Mouse (Mus musculus) hindbrain, embryonic 15.5 days (tissue): ENCODE measurements around the gene Rinl. TPM values are rescaled to one million over a fixed set of nuclear protein-coding genes. Genes with fewer than 3 reads are reported as not detected.

Experiments used
- ATAC-seq: fragments of 200-750 bp; cut with Nextera tagmentation; 2 replicates; pipeline ENCODE4 v1.8.0; 2017; ENCODE audit warnings: low read depth, moderate number of reproducible peaks, moderate TSS enrichment; ENCODE audit not compliant: low FRiP score
- H3K27ac ChIP-seq: fragments of 300-500 bp; sonication (generic); replicated peaks from 2 replicates; pipeline ENCODE4 v1.5.1; 2015; ENCODE audit warnings: mild to moderate bottlenecking, inconsistent platforms
- H3K27me3 ChIP-seq: fragments of 300-500 bp; sonication (generic); 2 replicates; pipeline ENCODE4 v1.6.1; 2015; ENCODE audit warnings: control low read depth, inconsistent platforms
- H3K36me3 ChIP-seq: fragments of 300-500 bp; sonication (generic); 2 replicates; pipeline ENCODE4 v1.6.1; 2015; ENCODE audit warnings: control low read depth, inconsistent platforms
- H3K4me1 ChIP-seq: fragments of 300-500 bp; sonication (generic); replicated peaks from 2 replicates; pipeline ENCODE4 v1.6.1; 2015; ENCODE audit warnings: control low read depth, inconsistent platforms
- H3K4me2 ChIP-seq: fragments of 300-500 bp; sonication (generic); 2 replicates; pipeline ENCODE4 v1.6.1; 2015; ENCODE audit warnings: moderate library complexity, mild to moderate bottlenecking, inconsistent platforms
- H3K4me3 ChIP-seq: fragments of 300-500 bp; sonication (generic); 2 replicates; pipeline ENCODE4 v1.5.1; 2015; ENCODE audit warnings: mild to moderate bottlenecking, inconsistent platforms
- H3K9ac ChIP-seq: fragments of 300-500 bp; sonication (generic); 2 replicates; pipeline ENCODE4 v1.6.1; 2015; ENCODE audit warnings: inconsistent platforms
- H3K9me3 ChIP-seq: fragments of 300-500 bp; sonication (generic); 2 replicates; pipeline ENCODE4 v1.6.1; 2016; ENCODE audit warnings: control low read depth, inconsistent platforms
- WGBS: fragments of 180-500 bp; shearing (Covaris S2); methylation state at CpG from one replicate; pipeline ENCODE4 v1.1.7; 2015; 5-methylcytosine and 5-hydroxymethylcytosine counted together
- polyA plus RNA-seq: library from polyadenylated mRNA; unstranded; fragments of >200 nt; fragmentation: Nextera tagmentation; extraction: Ambion mirVana; gene quantifications from 2 replicates; pipeline ENCODE4 v1.2.1, GENCODE M21; 2015

Gene Rinl
- polyA plus RNA-seq, 1 experiment from 2014 or later: 2.6 TPM

DNA sequence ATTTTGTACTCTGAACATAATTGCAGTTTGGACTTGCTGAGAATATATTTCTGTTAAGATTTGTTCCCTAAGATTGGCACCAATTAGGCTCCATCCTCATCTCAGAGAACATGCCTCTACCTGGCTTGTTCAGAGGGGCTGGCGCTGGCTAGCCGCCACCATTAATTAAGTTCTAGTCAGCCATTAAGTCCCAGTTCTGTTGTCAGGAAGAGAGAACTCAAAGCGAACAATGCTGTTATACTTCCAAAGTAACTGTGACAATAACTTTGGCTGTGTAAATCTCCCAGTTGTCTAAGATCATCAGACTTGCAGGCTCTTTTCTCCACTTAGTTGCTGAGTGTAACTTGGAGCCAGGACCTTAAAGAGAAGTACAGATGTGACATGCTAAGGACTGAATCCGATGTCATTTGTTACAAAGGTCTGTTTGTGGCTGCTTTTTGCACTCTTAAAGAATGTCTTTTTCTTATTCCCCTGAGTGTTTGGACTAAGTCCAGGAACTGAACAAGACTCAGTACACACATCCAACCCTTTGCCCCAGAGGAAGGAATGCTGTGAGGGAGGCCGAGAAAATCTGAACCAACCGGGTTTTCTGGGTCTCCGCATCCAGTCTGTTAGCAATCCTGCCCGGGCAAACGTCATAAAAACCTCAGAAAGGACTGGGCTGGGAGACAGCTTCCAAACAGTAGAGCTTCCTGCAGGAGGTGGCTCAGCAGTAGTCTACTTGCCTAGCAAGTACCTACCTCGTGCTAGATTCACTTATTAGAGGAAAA, 13.3 kb downstream of the Rinl start:
- Histone ChIP-seq H3K27ac (peak overlapping the region; percentile 50; the same call in 1 of the 2 replicates), H3K9me3 (no peaks in the 10 kb centered on the region), H3K27me3 (no peaks in the 10 kb centered on the region), H3K36me3 (no peaks in the 10 kb centered on the region), H3K4me1 (peaks cover 10% of the 10 kb centered on the region), H3K4me3 (no peak overlapping the region), H3K9ac (no peak overlapping the region), H3K4me2 (no peak overlapping the region)
- ATAC-seq: 0 out of 2 replicates have a peak, but pooled peaks have one; percentile 24
- WGBS: 26% methylated on average over 10 of the region's 10 CpGs

DNA sequence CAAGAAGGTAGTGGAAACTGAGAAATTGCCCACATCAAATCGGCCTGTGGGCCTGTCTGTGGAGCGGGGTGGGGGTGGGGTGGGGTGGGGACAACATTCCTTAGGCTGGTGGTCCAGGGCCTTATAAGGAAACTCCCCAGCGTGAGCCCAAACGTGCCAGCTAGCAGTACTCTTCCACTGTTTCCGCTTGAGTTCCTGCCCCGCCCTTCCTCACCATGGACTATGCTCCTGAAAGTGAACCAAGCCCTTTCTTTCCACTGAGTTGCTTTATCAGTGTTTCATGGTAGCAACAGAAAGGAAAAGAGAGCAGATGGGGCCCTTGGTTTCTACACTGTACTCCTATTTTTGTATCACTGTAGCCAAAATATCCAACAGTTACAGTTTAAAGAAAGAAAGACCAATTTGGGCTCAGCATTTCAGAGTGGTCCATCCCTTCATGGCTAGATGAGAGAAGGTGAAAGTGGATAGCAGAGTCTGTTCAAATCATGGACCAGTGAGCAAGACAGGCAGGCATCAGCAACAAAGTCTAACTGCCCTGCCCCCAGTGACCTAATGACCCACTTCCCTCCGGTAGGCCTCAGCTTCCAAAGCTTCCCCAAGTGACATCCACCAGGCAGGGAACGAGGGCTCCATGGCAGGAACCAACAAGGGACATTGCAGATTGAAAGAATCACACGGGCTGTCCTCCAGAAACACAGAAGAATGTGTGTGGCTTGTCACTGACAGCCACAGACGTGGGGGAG, 14.2 kb downstream of the Rinl start:
- peaks cover 15% of the 10 kb centered on the region for H3K4me1 ChIP-seq
- H3K9me3 ChIP-seq: no peaks in the 10 kb centered on the region
- no peaks in the 10 kb centered on the region for H3K27me3 ChIP-seq
- no peak overlapping the region for H3K9ac ChIP-seq
- H3K4me2 ChIP-seq: no peak overlapping the region
- 8% methylated on average over 10 of the region's 10 CpGs for WGBS
- no peak overlapping the region for H3K4me3 ChIP-seq
- no peak for ATAC-seq
- H3K36me3 ChIP-seq: no peaks in the 10 kb centered on the region
- H3K27ac ChIP-seq: peak overlapping the region; percentile 50; the same call in 1 of the 2 replicates

- H3K36me3 ChIP-seq: no peaks in the 10 kb centered on the region
- ATAC-seq: no peak
- no peak overlapping the region for H3K4me3 ChIP-seq
- H3K9ac ChIP-seq: no peak overlapping the region
- H3K4me1 ChIP-seq: peaks cover 20% of the 10 kb centered on the region
- H3K27me3 ChIP-seq: no peaks in the 10 kb centered on the region
- no peak overlapping the region for H3K4me2 ChIP-seq
- WGBS: 55% methylated on average over 4 of the region's 4 CpGs
- no peaks in the 10 kb centered on the region for H3K9me3 ChIP-seq
- 0 out of 2 replicates have a peak overlapping the region, but pooled peaks have one; percentile 50 for H3K27ac ChIP-seq
Measured at GRCm38 (mm10) chr7:28803756-28804155, 15.0 kb downstream of the Rinl start.

DNA sequence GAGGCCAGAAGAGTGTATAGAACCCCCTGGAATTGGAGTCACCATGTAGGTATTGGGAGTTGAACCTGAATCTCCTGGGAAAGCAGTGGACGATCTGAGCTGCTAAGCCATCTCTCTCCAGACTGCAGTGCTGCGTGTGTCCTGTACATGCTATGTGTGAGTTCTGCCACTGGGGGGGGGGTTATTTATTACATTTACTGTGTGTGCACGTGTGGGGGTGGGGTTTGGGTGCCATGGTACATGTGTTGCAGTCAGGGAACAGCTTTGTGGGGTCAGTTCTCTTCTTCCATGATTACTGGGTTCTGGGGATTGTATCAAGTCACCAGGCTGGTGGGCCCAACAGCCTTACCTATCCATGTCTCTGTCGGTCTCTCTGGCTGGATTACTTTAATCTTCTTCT, 18.1 kb downstream of the Rinl start:
- Histone ChIP-seq H3K9ac (no peak overlapping the region), H3K4me1 (peaks cover 21% of the 10 kb centered on the region), H3K27ac (no peak overlapping the region), H3K9me3 (no peaks in the 10 kb centered on the region), H3K36me3 (no peaks in the 10 kb centered on the region), H3K4me3 (no peak overlapping the region), H3K27me3 (no peaks in the 10 kb centered on the region), H3K4me2 (no peak overlapping the region)
- 72% methylated on average over 4 of the region's 4 CpGs for WGBS
- no peak for ATAC-seq

DNA sequence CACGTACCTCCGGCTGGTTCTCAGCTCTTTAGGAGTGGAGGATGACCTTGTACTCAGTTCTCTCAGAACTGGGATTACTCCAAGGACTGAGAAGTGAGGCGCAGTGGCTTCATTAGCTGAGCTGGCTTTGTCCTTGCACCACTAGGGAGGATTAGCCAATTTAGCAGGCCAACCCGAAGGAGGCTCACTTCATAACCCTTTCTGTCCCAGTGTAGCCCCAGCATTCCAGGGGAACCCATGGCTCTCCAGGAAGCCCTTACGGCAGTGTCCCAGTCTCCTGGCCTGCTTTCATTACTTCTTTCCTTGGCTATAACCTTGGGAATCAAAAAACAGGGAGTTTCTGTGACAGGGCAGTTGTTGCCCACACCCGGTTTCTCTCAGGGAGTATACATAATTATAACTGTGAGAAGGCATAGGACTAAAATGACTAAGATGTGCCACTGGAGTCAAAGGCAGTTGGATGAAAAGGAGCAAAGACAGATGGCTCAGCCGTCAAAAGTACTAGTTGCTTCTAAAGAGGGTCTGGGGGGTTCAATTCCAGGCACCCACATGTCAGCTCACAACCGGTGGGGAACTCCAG, 19.0 kb downstream of the Rinl start:
- no peaks in the 10 kb centered on the region for H3K9me3 ChIP-seq
- peak overlapping the region; percentile 73 for H3K4me3 ChIP-seq
- peak overlapping the region; percentile 86 for H3K4me2 ChIP-seq
- peak overlapping the region; percentile 81 for H3K9ac ChIP-seq
- H3K27ac ChIP-seq: peak overlapping the region; percentile 99
- ATAC-seq: no peak
- peaks cover 21% of the 10 kb centered on the region for H3K4me1 ChIP-seq
- no peaks in the 10 kb centered on the region for H3K36me3 ChIP-seq
- no peaks in the 10 kb centered on the region for H3K27me3 ChIP-seq
- 36% methylated on average over 6 of the region's 8 CpGs for WGBS

- no peaks in the 10 kb centered on the region for H3K27me3 ChIP-seq
- peaks cover 27% of the 10 kb centered on the region for H3K4me1 ChIP-seq
- H3K9me3 ChIP-seq: no peaks in the 10 kb centered on the region
- peak within 1 kb of the TSS; percentile 81 for H3K9ac ChIP-seq
- 3% methylated on average over 35 of the region's 35 CpGs for WGBS
- peak within 1 kb of the TSS; percentile 73 for H3K4me3 ChIP-seq
- ATAC-seq: no peak; the same call in 1 of the 2 replicates
- H3K36me3 ChIP-seq: peaks cover 3% of the 10 kb centered on the region
- peak within 1 kb of the TSS; percentile 99 for H3K27ac ChIP-seq
- peak within 1 kb of the TSS; percentile 86 for H3K4me2 ChIP-seq
Measured at GRCm38 (mm10) chr7:28808221-28808941, 19.6 kb downstream of the Rinl start, which contains the start of gene Hnrnpl. TSS of gene Hnrnpl (plus strand) at chr7:28808541.

DNA sequence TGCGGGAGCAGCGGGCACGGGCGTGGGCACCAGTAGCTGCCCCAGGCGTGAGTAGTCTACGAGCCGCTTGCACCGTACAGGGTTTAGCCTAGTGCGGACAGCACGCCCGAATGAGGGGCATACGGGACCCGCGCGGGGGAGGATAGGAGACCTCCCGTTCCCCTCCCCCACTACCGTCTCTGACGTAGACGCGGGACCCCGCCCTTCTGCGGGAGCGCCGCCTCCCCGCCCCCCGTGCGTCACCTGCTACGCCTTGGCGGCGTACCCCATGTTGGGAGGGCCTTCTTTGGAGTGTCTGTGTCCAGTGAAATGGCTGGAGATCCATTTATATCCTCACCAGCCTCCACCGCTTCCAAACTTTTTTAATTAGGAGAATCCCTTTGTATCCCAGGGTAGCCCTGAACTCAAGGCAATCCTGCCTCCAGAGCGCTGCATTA, 20.2 kb downstream of the Rinl start:
- peak overlapping the region; percentile 81 for H3K9ac ChIP-seq
- peak overlapping the region; percentile 99 for H3K27ac ChIP-seq

GRCm38 (mm10) chr7:28809401-28810089, 20.8 kb downstream of the Rinl start:
- H3K4me3 ChIP-seq: peak overlapping the region; percentile 73
- WGBS: 2% methylated on average over 35 of the region's 35 CpGs
- no peaks in the 10 kb centered on the region for H3K9me3 ChIP-seq
- no peaks in the 10 kb centered on the region for H3K27me3 ChIP-seq
- peak overlapping the region; percentile 81 for H3K9ac ChIP-seq
- peaks cover 37% of the 10 kb centered on the region for H3K4me1 ChIP-seq
- H3K27ac ChIP-seq: peak overlapping the region; percentile 99
- peak overlapping the region; percentile 86 for H3K4me2 ChIP-seq
- peaks cover 15% of the 10 kb centered on the region for H3K36me3 ChIP-seq
- ATAC-seq: peak; percentile 19; the same call in 1 of the 2 replicates

More for the DNA sequence above, 20.2 kb downstream of the Rinl start:
- Histone ChIP-seq H3K4me2 (peak overlapping the region; percentile 86), H3K36me3 (peaks cover 9% of the 10 kb centered on the region), H3K9me3 (no peaks in the 10 kb centered on the region), H3K4me1 (peaks cover 32% of the 10 kb centered on the region), H3K4me3 (peak overlapping the region; percentile 73), H3K27me3 (no peaks in the 10 kb centered on the region)
- under 1% methylated on average over 32 of the region's 32 CpGs for WGBS
- peak; percentile 65 for ATAC-seq

- under 1% methylated on average over 70 of the region's 70 CpGs for WGBS
Measured at GRCm38 (mm10) chr7:28810107-28811066, 21.6 kb downstream of the Rinl start.

DNA sequence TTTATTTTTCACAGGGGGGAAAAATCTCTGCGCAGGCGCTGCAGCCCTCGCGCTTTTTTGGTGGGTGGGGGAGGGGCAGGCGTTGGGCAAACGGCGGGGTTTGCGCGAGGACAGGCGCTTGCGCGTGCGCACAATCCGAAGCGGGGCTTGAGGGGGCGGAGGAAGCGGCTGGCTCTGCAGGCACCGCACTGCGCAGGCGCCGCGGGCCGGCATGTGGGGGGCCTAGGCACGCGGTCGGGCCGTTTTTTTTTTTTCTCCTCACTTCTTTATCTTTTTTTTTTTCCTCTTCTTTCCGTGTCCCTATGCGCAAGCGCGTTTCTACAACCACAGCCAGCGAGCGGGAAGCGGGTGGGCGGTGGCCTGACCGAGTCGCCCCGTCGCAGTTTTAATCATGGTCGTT, 22.5 kb downstream of the Rinl start:
- Histone ChIP-seq H3K9ac (peak overlapping the region; percentile 92), H3K4me2 (peak overlapping the region; percentile 80), H3K27ac (peak overlapping the region; percentile 98), H3K36me3 (peaks cover 32% of the 10 kb centered on the region), H3K9me3 (no peaks in the 10 kb centered on the region), H3K27me3 (no peaks in the 10 kb centered on the region), H3K4me3 (peak overlapping the region; percentile 73), H3K4me1 (peaks cover 50% of the 10 kb centered on the region)
- ATAC-seq: no peak
- WGBS: under 1% methylated on average over 39 of the region's 40 CpGs

More at GRCm38 (mm10) chr7:28810107-28811066, 21.6 kb downstream of the Rinl start:
- peak; percentile 94 for ATAC-seq
- H3K27ac ChIP-seq: peak overlapping the region; percentile 99
- H3K36me3 ChIP-seq: peaks cover 23% of the 10 kb centered on the region
- H3K4me2 ChIP-seq: peak overlapping the region; percentile 86
- peak overlapping the region; percentile 73 for H3K4me3 ChIP-seq
- peaks cover 43% of the 10 kb centered on the region for H3K4me1 ChIP-seq
- no peaks in the 10 kb centered on the region for H3K27me3 ChIP-seq
- peak overlapping the region; percentile 92 for H3K9ac ChIP-seq
- H3K9me3 ChIP-seq: no peaks in the 10 kb centered on the region
